Mouse (Mus musculus): ENCODE measurements around the gene Zfp182. TPM values are rescaled to one million over a fixed set of nuclear protein-coding genes. Genes with fewer than 3 reads are reported as not detected.

Zfp182 gene
- polyA plus RNA-seq (2017; shearing (Covaris generic)): 10 to 100 TPM; 10.2 to 13.3 TPM

DNA sequence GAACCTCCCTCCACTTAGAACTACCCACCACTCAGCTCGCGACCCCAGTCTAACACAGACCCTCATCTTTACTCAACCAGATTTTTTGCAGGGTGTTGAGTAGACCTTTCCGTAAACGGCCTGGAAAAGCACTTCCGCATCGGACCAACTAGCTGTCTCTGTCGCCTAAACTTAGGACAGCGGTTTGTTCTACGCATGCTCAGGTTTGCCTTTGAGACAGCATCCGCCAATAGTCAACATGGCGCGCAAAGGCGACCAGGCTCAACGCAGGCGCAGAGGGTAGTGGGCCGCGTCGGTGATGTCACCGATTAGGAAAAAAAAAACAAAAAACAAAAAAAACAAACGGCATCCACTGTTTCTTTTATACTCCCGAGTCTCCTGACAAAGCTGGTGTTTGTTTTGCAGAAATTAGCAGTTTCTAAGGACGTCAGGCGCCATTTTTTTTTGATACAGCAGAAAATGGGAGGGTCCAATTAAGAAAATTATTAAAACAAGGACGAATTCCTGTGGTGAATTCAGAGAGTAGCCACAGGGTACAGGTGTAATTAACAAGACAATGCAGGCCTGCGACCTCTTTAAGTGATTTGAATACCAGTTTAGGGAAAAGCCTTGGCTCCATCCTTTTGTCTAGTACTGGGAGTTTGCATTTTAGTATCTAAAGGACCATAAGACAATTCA is at the start of gene Zfp182:
Gene Zfp182, minus strand, starts transcription at position 451 of the 678 bp plus-strand sequence.

DNA sequence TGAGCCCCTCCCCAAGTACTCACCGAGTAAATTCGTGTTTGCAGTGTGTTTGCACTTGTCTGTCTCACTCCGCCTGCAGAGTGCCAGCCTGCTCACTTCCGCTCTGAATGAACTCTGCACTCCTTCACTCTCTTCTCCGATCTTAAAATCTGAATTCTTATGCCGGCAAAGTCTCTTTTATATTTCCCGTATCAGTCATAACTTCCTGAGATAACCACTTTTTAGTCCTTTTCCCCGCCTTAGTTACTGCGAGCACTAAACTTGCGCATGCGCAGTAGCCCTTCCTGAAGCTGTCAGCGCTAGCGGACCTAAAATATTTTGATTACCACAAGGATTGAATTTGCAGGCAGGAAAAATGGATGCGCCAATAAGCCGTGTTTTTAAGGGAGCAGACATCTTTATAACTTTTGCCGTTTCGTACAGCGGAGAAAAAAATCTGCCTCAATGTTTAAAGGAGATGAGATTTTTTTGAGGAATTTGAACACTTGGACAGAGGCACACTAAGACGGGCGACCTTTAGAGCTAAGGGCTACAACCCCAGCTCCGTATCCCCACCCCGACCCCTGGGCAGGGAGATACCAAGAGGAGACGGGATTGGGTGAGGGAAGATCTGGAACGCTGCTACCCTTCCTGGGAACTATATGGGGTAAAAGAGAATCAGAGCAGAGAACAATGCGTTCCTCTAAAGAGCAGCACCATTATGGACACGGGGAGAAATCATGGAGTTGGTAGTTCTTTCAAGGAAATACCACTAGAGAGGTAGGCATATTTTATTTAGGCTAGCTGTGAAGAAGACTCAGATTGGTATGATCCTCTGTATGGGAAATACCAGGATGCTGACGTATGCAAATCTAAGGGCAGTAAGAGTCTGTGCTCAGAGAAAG is 27.1 kb upstream of the Zfp182 start, which contains the start of gene Zfp300:
Gene Zfp300, minus strand, starts transcription at position 545 of the 884 bp plus-strand sequence.

DNA sequence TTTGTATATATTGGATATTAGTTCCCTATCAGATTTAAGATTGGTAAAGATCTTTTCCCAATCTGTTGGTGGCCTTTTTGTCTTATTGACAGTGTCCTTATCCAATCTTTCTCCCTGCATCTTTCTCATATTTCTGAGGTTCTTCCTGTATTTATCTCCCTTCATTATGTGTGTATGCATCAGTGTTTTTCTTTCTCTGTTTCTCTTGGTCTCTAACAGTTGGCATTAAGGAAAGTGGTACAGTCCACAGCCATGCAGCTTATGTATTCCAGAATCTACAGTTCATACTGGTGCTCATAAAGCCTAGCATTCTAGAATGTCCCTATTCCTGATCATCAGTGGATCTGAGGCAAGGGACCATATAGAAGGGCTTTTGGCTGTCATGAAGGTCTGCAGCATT is 6.0 kb upstream of the Zfp182 start, which contains the start of gene Spaca5:
Gene Spaca5, plus strand, starts transcription at position 301 of the 400 bp plus-strand sequence.

Other genes starting within 250 kb of the Zfp182 start
- gene Timp1, start 192.2 kb downstream of the Zfp182 start, polyA plus RNA-seq (2017; shearing (Covaris generic)): 1 to 10 TPM in 1 of 2 experiments, under 1 TPM in 1; 0.74 to 1.0 TPM
- under 1 TPM; 0.06 to 0.56 TPM for gene Syn1, start 141.3 kb downstream of the Zfp182 start, polyA plus RNA-seq (2017; shearing (Covaris generic))
- 10 to 100 TPM in 1 of 2 experiments, 1 to 10 TPM in 1; 1.3 to 11.3 TPM for gene Cfp, start 130.8 kb downstream of the Zfp182 start, polyA plus RNA-seq (2017; shearing (Covaris generic))
- 10 to 100 TPM in 1 of 2 experiments, 1 to 10 TPM in 1; 9.6 to 10.4 TPM for gene Elk1, start 111.7 kb downstream of the Zfp182 start, polyA plus RNA-seq (2017; shearing (Covaris generic))
- 10 to 100 TPM; 37.5 to 38.0 TPM for gene Uxt, start 100.3 kb downstream of the Zfp182 start, polyA plus RNA-seq (2017; shearing (Covaris generic))
- not detected for gene Spaca5, start 6.1 kb upstream of the Zfp182 start, polyA plus RNA-seq (2017; shearing (Covaris generic))
- 1 to 10 TPM; 1.5 to 3.7 TPM for gene Zfp300, start 27.2 kb upstream of the Zfp182 start, polyA plus RNA-seq (2017; shearing (Covaris generic))
- gene Ssxa1, start 53.5 kb upstream of the Zfp182 start, polyA plus RNA-seq (2017; shearing (Covaris generic)): not detected
- not detected for gene Gm21876, start 113.3 kb upstream of the Zfp182 start, polyA plus RNA-seq (2017; shearing (Covaris generic))

Data from inflammation-experienced regulatory T-cells (primary cell).